Mouse (Mus musculus): ENCODE results near the gene Oxa1l.

GRCm38 (mm10) chr14:54398528-54398916, 37.9 kb downstream of the Oxa1l start:
- TF ChIP-seq CTCF (conservative IDR thresholded peaks at IDR 0.05; ENCODE audit: insufficient read depth, insufficient read length, low read depth, low read length) (no peak), POLR2A (IDR thresholded peaks at IDR 0.05; ENCODE audit: low read depth, low read length) (no peak)

Data from kidney, adult 2 months (tissue).